Mouse (Mus musculus): ENCODE measurements at regions not wholly inside any gene's neighbourhood (a gene's known extent, or its start where the extent isn't known, plus 50 kb on each side); places are given as distances from the start of the nearest gene placed in this dataset.
"Not testable (repeated sequence)": the region's sequence is repeated elsewhere in the genome, so short reads cannot be mapped to it uniquely, and the experiment has no call there.

DNA sequence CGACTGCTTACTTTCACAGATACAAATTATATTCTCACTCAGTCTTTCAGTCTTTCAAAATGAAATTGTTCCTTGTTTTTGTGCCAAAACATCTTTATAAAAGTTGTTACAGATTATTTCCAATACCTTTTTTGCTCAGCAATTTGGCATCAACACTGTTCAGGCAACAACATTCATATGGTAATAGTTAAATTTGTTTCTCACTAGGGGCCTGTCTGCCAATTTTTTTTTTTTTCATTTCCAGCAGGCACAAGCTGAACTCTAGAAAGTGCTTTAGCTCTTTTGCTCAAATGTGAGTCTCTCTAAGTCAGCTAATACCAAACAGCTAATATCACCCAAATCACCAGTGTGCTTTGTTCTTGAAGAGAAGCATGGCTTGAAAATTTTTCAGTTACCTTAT lies 199.4 kb downstream of the Antxr2 start:
- DNase-seq (ENCODE audit: low spot score in 2 of 2) = no peak

DNA sequence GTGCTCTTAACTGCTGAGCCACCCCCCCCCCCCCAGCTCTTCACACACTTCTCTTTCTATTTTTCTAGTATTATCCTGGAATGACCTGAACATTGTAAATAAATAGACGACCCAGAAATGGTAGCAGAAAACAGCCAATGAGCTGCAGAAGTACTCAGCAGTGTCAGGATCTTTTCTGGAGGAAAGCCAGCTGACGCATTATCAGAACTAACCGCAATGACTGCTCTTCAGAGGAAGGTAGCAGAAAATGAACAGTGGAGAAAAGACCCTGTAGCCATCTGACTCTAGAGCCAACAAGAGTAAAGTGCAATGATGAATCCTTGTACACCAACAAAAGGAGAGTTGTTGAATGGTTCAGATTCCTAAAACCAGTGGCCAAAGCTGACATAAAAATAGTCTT lies 213.4 kb downstream of the Antxr2 start:
- DNase-seq (ENCODE audit: low spot score in 2 of 2) = no peak

DNA sequence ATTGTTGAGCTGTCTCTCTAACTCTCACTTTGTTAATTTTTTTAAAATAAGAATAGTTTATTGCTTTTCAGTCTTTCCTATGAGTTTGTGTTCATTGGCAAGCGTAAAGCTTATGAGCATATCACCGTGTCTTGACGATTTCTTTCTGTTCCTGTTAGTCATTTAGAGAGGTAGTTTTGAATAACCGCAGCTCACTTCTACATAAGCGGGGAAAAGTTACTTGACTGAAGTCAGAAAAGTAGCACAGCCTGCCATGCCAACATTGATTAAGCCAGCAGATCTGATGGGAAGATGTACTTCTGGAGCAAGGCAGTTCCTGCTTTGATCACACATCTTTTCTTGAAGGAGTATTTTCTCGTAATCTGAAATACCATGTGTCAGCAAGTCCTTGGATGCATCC lies 215.5 kb downstream of the Antxr2 start:
- no peak for DNase-seq (ENCODE audit: low spot score in 2 of 2)

DNA sequence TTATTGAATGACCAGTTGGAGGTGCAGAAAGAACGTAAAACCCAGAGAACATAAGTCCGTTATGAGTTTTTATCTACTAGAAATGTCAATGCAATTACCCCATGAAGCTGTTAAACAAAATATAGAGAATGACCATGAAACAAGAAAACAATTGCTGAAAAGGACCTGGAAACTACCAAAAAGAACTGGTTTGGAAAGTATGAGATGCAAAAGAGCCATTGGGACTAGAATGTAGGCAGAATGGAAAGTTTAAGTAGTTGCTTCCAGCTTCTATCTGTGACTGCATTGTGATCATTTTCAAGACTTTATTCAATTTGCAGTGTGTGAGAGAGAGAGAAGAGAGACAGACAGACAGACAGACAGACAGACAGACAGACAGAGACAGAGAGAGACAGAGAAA lies 216.1 kb downstream of the Antxr2 start:
- no peak for DNase-seq (ENCODE audit: low spot score in 2 of 2)

DNA sequence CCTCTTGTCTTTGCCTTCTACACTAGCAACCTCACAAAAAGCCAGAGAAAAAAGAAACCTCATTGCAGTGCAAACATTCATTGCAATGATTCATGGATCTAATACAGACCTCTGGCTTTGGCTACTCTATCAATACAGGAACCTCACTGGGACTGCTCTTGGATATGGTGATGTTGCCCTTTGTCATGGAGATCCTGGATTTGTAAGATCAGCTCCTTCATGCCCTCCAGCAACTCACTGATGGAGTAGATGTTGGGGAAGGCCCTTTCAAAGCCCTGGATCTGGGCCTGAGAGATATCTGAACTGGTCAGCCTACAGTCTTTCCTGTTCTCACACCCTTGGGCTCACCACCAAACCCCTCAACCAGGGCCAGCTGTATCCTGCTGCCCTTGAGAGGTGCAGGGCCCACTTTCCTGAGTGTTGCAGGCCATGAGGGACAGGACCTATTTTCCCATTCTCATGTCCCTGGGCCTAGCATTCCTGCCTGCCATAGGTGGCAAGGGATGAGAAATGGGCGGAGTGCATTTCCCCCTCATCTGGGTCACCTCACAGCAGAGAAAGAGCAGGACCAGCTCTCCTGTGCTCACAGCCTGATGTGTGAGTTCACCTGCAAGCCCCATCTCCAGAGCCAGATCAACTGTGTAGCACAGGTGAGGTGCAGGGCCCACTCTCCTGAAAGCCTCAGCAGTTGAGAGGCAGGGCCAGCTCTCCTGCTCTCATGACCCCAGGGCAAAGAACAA lies 218.1 kb downstream of the Antxr2 start:
- no peak for DNase-seq (ENCODE audit: low spot score in 2 of 2)

DNA sequence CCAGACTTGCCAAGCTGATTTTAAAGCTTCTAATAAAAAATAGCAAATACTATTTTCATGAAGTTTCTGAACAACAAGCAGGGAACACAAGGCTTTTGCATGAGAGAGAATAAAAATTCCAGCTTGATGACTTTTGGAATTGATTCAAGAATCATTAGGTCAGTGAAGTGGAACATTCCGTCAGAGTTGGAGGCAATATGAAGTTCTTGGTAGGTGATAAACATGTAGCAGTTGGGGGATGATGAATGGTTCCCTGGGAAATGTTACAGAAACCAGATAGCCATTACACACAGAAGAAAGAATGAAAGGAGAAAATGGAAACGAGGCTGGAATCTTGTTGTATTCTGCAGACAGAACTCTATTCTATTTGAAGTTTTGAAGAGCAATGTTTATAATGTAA lies 221.8 kb downstream of the Antxr2 start:
- DNase-seq (ENCODE audit: low spot score in 2 of 2) = no peak

DNA sequence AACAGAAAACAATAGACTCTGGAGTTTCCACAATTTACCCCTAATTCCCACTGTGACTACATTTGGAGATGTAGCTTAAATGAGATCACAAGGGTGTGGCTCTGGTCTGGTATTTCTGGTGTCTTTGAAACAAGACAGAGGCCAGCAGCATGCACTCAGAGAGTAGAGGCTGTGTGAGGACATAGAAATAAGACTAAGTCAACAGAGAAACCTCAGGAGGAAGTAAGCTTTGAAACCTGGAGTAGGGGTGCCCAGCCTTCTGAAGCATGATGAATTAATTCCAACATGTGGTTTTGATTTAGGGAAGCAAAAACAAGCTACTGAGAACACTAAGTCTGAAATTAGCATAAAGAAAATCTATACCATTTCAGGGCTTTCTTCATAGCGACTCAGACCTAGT lies 223.7 kb downstream of the Antxr2 start:
- DNase-seq (ENCODE audit: low spot score in 2 of 2) = no peak

DNA sequence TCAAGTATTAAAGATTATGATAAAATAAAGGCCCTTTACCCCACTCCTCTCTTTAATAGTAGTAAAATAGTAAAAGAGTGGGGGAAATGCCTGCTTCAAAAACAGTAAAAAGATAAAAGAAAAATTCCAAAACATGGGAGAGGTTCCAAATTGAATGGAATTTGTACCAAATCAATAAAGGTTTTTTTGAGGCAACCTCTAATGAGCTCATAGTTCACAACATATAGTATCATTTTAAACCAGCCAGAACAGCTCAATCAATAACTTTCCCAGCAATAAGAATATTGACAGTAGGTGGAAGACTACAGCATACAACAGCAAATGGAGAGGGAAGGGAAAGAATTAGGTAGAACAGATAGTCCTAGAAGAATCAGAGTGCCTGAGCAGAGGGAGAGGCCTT lies 224.1 kb downstream of the Antxr2 start:
- DNase-seq (ENCODE audit: low spot score in 2 of 2) = no peak

DNA sequence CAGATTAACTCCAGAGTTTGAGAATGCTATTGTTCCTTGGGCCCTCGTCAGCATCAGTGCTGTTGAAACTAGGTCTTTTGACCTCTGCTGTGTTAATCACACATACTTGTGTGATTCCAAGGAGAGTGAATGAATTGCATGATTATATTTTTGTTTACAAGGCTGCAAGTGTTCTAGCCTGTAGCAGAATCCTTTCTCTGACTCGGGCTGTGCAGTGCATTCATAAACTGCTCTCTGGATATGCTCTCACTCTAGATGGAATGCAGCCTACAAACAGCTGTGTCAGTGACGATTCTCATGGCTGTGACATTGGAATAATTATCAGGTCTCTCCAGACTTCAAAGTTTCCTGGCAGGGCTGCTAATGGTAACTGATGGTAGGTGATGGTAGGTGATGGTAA lies 230.8 kb downstream of the Antxr2 start:
- DNase-seq (ENCODE audit: low spot score in 2 of 2) = no peak

DNA sequence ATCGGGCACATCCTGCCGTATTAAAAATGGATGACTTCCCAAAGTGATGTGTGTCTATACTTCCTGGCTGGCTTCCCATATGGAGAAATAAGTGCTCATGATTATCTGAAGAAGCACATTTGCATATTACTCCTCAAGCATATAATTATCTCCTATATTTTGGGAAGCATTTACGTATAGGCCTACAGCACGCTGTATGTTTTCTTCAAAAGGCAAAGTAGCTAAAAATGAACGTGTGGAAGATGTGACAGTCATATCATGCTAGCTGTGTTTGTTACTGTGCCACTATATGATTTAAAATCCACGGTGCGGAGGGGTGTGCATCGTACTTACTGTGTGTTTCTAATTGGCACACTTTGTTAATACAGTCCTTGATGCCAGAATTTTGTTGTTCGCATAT lies 242.7 kb downstream of the Antxr2 start:
- DNase-seq (ENCODE audit: low spot score in 2 of 2) = no peak

DNA sequence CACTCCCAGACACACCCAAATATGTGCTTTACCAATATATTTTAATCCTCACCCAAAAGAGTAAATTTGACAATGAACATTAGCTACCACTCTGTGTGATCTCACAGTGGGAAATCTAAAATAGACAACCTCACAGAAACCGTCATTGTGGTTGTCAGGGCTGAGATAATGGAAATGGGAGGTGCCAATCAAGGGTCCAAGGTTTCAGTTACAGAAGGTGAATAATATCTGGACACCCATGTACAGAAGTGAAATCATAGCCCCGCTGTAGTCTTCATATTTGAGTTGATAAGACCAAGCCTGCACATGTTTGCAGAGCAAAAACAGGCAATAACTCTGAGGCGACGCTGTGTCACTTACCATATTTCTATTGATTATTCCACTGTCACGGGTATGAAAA lies 243.8 kb downstream of the Antxr2 start:
- DNase-seq (ENCODE audit: low spot score in 2 of 2) = no peak

DNA sequence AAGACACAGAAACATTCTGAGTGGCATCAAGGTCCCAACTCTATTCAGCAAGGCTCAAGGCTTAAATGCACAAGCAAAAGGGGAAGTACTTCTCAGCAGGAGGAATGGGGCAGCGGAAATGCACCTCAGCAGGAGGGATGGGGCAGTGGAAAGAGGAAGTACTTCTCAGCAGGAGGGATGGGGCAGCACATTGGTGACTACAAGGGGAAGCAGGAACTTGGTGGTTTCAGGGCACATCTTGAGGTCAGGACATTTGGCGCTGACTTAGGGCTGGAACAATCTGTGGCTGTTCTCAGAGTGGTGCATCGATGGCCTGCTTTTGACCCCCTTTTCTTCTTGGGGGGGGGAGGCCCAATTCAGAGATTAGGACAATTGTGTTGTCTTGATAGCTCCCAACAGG lies 255.7 kb downstream of the Antxr2 start:
- DNase-seq (ENCODE audit: low spot score in 2 of 2) = not testable (repeated sequence)

DNA sequence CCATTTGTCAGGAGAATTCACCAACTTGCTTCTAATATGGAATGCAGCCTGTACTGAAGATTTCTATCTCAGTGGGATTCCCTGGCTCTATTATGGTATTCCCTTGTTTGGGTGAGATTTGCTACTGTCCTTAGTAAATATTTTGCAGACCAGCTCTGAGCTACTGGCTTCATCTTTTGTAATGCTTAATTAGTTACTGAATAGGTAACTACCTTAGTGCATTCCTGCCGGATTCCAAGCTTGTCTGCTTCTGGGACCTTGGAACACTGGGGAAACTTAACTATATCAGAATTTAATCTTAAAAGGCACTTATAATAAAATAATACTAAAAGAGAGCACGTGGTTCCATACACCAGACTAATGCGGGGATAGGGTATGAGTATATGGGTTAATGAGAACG lies 257.4 kb downstream of the Antxr2 start:
- DNase-seq (ENCODE audit: low spot score in 2 of 2) = not testable (repeated sequence)

DNA sequence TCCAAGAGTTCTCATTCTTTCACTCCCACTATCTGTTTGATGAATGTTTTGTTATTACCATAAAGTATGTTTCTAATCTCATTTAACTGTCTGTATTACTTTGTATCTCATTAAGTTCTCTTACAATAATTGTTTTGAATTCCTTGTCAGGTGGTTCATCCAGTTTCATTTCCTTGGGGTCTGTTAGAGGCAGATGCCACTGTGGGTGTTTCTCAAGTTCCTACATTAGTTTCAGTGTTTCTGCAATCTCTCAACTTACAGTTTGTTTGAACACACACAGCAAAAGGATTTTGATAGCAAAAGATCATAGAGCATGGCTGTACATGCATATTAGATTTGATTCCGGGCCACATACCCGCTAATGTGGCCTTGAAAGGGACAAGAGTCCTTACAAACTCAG lies 280.5 kb upstream of the Gk2 start:
- DNase-seq (ENCODE audit: low spot score in 2 of 2) = no peak

DNA sequence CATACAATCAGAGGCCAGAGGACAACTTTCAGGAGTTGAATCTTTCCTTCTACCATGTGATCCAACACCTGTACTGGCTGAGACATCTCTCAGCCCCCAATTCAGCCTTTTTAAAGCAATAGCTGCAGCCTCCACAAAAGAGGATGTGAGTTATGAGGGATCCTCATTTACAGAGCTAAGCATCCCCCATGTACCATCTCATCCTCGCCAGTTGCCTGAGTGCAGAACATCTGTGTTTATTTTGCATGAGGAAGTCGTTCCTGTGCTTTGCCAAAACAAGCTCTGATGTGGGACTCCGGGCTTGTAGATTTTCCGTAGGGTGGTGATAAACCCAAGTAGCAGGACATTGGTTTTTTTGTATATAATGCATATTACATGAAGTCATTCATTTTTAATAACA lies 274.1 kb upstream of the Gk2 start:
- no peak for DNase-seq (ENCODE audit: low spot score in 2 of 2)

DNA sequence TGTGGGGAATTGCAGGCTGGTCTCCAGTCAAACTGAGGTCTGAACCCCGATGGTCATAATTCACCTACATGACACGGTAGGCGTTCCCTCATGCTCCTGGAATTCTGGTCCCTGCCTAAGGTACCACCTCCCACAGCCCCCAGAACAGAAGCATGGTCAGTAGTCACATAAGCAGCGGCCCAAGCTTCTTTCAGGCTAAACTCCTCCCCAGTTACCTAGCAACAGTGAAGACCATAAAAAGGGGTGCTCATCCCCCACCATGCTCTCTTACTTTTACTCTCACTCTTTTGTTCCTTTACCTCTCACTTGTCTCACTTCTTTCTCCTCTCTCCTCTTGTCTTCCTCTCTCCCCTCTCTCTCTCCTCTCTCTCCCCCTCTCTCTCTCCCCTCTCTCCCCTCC lies 262.5 kb upstream of the Gk2 start:
- DNase-seq (ENCODE audit: low spot score in 2 of 2) = not testable (repeated sequence)

DNA sequence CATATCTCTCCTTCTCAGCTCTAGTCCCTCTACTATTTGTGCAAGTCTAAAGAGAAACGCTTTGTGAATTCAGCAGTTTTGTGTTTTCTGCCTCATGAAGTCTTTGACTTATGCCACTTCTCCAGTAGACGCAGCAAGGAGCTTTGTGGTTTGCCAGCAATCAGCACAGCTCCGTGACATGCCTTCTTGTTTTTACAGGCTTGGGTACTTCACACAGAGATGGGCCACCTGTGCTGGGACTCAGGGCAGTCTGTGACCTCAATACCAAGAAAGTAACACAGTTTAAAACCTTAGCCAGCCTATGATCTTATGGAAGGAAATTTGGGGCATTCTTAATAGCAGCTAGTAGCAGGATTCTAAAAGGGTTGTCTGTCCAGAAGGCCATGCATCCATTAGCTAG lies 248.4 kb upstream of the Gk2 start:
- no peak for DNase-seq (ENCODE audit: low spot score in 2 of 2)

DNA sequence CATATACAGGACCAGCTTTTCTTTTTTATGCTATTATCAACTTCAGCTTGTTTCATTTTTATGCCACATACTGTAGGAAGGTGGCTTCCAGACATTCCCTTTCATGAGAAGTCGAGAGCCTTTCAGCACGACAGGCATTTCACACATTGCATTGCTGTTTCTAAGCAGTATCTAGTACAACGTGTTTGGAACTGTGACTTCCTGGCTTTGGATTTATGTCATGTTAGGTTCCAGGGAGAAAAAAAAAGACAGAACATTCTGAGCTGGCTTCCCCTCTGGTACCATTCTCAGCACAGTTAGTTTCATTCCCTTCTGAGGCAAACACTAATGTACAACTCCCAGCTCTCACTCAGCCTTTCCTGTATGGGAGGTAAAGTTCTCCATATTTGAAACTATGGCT lies 243.7 kb upstream of the Gk2 start:
- DNase-seq (ENCODE audit: low spot score in 2 of 2) = peak; percentile 20 to 46

DNA sequence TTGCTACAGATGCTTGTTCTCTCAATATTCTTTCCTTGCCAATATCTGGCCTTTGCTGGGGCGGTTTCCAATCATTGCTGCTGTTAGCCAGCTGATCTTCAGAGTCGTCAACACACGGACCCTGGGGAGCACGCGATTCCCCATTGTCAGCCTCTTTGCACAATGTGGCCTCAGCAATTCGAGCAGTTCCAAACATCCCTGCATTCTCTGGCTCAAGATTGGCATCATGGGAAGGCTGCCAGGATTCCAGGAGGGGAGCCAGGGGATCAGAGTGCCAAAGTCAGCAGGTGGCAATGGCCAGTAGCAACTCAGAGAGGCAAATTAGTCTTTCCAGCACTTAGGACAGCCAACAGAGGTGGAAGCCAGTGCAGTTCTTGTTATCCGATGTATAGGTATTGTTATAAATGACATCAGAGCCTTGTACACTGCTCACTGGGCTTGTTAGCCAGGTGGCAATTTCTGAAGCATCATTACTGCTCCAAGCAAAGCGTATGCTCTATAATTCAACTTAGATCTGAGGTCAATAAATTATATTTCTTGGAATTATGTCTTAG lies 240.8 kb upstream of the Gk2 start:
- no peak for DNase-seq (ENCODE audit: low spot score in 2 of 2)

DNA sequence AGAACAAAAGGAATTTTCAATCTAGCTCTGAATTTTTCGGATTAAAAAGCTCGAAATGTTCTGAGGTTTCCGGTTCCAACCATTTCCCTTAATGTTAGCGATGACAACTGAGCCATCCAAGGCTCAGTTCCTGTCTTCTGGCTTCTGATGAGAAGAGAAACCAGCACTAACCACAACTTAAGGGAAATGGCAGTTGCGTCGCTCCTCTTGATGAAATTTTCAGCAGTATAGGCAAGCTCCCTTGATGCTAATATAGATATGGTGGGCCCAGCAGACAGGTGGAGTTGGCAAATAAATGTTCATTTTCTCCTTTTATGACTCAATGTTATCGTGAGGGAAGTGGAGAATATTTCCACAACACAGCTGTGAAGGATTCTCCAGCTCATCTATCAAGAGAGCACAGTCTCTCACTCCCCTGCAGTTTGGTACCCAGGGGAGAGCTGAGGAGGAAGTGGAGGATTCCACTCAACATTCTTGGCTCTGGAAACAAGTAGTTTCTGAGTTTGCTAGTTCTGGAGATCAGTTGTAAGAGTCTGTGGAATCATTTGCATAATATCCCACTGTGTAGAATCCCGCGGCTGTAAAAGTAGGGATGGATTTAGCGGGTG lies 236.6 kb upstream of the Gk2 start:
- DNase-seq (ENCODE audit: low spot score in 2 of 2) = peak; percentile 3 to 18

DNA sequence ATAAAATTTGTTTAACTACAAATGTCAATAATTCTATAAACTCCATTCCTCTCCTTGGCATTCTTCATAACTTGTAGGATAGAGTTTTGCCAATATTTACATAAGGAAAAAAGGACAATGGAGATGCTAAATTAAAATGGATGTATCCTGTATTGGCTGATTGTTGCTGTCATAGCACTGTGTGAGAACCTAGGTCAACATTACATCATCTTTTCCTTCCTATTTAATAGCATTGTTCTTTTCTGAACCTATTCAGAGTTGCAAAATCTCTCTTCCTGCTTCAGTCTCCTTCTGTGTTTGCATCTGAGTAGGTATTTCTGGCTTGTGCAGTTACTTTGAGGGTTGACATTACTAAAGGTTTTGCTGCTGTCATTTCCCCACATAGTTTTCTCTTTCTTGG lies 228.6 kb upstream of the Gk2 start:
- no peak for DNase-seq (ENCODE audit: low spot score in 2 of 2)

DNA sequence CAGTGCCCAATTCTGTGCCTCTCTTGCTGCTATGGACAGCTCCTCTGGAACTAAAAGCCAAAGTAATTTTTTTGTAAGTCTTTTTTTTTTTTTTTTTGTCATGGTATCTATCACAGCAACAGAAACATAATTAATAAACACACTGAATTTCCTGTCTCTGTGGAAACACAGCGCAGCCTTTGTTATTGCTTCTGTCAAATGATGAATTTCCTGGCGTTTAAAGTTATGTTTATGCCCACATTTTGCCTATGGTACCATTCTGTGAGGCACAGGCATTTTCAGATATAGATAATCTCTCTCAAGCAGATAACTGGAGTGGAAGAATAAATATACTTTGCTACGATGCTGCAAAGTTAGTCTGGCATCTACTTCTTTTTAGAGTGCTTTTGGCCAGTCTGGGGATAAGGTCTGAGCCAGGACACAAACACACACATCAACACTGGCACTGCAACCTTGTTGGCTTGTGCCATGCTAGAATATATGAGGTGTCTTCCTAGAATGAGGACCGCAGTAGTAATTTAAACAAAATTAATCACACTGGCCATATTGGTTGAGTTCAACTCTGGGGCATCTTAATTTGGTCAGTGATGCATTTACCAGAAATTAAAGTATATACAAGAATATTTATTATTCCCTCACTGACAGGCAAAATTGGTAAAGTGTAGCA lies 227.9 kb upstream of the Gk2 start:
- DNase-seq (ENCODE audit: low spot score in 2 of 2) = no peak

DNA sequence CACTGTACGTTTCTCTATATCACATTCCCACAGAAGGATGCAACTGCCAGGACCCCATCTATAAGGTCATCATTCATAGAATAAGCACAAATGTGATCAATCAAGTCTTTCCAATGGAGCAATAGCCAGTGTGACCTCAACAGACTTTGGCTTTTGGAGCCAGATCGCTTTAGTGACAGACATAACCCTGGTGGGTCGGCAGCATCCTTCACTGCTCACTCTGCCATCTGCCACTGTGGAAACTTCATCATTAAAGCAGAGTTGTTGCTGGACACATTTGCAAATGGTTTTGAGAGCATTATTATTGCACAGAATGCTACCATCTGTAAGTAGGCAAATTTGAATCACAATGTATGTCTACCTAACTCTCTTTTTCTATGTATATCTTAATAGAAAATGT lies 212.9 kb upstream of the Gk2 start:
- no peak for DNase-seq (ENCODE audit: low spot score in 2 of 2)
